Mouse (Mus musculus) MEL (cell line): ENCODE data around the gene Prep.

Source experiments
- CHD1 ChIP-seq: IDR thresholded peaks from 2 replicates; pipeline ENCODE4 v1.6.1; 2012; ENCODE audit warnings: low read depth, mild to moderate bottlenecking, inconsistent platforms, low read length, improper control_type of control experiment
- POLR2AphosphoS2 ChIP-seq: IDR thresholded peaks from 2 replicates; pipeline ENCODE4 v1.6.1; 2011; ENCODE audit warnings: low read length, improper control_type of control experiment

DNA sequence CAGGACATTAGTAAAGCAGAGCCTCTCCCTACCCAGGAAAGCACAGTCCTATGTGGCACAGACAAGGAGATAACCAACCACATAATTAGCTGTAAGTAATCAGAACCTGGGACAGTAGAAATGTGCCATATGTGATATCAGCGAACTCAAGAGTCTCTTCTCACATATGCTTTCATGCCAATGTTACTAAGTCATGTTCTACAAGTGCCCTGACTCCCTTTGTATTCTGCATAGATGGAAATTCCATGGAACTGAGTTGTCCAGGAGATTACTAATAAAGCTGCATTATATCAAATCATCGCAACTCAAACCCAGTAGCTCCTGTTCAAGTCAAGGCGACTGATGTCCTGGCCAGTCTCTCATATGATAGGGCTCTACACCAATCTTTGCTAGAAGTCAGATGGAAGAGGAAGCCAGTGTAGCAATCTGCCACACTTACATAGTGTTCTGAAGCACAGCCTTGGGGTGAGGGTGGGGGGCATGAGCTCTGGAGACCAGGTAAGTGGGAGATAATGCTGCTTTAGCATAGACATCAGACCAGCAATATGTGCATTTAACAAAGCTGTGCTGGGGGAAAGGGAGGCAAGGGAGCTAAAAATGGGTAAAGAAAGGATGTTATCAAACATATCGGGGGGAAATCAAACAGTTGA, 113.8 kb downstream of the Prep start:
- no peak for TF ChIP-seq CHD1
- TF ChIP-seq POLR2AphosphoS2, result no peak
